Mouse (Mus musculus): ENCODE results near the gene Lrrc38. TPM values are rescaled to one million over a fixed set of nuclear protein-coding genes. Genes with fewer than 3 reads are reported as not detected.

The Lrrc38 gene
- polyA plus RNA-seq, 1 experiment from 2014 or later = 0.11 TPM

DNA sequence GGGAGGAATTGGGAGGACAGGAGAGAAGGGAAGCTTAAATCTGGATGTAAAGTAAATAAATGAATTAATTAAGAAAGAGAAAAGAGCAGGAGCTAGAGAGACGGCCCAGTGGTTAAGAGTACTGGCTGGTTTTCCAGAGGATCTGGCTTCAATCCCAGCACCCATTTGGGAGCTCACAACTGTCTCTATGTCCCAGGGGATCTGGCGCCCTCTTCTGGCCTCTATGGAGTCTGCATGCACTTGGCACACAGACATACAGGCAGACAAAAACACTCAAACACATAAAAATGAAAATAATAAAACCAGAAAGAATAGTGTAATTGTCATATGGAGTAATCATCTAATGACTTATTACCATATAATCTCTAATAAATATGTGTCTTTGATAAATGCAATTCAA is 38.2 kb upstream of the Lrrc38 start:
- peak; percentile 32 for DNase-seq (ENCODE audit: low spot score)
- Histone ChIP-seq H3K4me1 (ENCODE audit: control insufficient read depth, insufficient read depth, low read length) (no peaks in the 10 kb centered on the region), H3K4me3 (ENCODE audit: low read depth, low read length) (no peak overlapping the region), H3K9ac (replicated peaks; ENCODE audit: low read length) (no peak overlapping the region), H3K9me3 (replicated peaks; ENCODE audit: control insufficient read depth, low read length) (no peaks in the 10 kb centered on the region), H3K4me2 (ENCODE audit: low read depth, low read length) (no peak overlapping the region), H3K36me3 (replicated peaks; ENCODE audit: control insufficient read depth, insufficient read depth, low read depth, low read length) (no peaks in the 10 kb centered on the region), H3K27me3 (ENCODE audit: control insufficient read depth, insufficient read depth, low read length) (no peaks in the 10 kb centered on the region), H3K27ac (replicated peaks; ENCODE audit: low read depth, low read length) (no peak overlapping the region)
- ATAC-seq (replicated peaks; ENCODE audit: insufficient number of reproducible peaks, low FRiP score, low TSS enrichment, low read depth) = no peak
- 44% methylated on average over 2 of the region's 2 CpGs for WGBS

DNA sequence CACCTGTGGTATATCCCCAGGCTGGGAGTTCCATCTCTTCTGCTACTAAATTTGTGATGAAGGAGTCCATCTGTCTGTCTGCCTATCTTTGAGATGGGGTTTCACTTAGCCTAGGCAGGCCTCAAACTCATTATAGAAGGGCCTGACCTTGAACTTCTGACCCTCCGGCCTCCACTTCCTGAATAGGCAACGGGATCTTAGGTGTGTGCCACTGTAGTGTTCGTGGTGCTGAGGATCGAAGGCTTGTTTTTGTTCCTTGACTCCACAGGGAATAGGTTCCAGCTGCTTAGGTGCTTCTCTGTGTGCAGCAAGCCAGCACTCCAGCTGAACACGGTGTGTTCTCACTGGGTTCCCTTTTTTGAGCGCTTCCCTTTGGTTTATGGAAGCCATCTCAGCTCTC is 36.3 kb upstream of the Lrrc38 start:
- Histone ChIP-seq H3K9ac (replicated peaks; ENCODE audit: low read length) (no peak overlapping the region), H3K4me3 (ENCODE audit: low read depth, low read length) (no peak overlapping the region), H3K4me2 (ENCODE audit: low read depth, low read length) (no peak overlapping the region), H3K36me3 (replicated peaks; ENCODE audit: control insufficient read depth, insufficient read depth, low read depth, low read length) (no peaks in the 10 kb centered on the region), H3K4me1 (ENCODE audit: control insufficient read depth, insufficient read depth, low read length) (no peaks in the 10 kb centered on the region), H3K9me3 (replicated peaks; ENCODE audit: control insufficient read depth, low read length) (no peaks in the 10 kb centered on the region), H3K27ac (replicated peaks; ENCODE audit: low read depth, low read length) (no peak overlapping the region), H3K27me3 (ENCODE audit: control insufficient read depth, insufficient read depth, low read length) (no peaks in the 10 kb centered on the region)
- 69% methylated on average over 6 of the region's 6 CpGs for WGBS
- ATAC-seq (replicated peaks; ENCODE audit: insufficient number of reproducible peaks, low FRiP score, low TSS enrichment, low read depth) (no peak), DNase-seq (ENCODE audit: low spot score) (no peak)

DNA sequence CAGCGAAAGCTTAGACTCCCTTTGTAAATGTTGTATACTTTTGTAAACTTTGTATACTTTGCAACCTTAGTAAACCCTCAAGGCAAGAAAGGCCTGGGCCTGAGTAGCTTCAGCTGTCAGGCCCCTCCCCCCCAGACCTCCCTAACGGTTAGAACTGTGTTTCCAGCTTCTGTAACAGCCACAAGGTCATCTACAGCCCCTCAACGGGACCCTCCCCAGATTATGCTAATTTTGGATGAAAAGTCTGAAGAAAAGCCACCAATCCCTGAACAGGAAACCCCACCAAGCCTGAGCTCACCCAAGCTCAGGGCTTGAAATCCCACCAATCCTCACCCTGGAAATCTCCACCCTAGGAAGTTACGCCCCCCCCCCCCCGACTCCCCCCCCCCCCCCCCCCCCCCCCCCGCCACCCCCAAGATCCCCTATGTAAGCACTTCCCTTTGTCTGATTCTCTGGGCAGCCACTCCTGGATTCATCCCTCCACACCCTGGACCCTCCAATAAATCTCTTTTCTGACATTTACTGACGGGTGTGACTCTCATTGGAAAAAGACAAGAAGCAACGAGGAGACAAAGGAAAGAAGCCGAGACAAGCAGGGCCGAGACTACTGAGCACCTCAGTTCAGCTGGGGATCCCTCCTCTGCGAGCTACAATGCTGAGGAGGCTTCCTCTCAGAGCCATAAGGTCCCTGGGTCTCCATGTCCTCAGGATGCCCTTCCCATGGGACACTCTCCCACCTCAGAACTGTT is 25.2 kb upstream of the Lrrc38 start:
- Histone ChIP-seq H3K4me2 (ENCODE audit: low read depth, low read length) (no peak overlapping the region), H3K4me1 (ENCODE audit: control insufficient read depth, insufficient read depth, low read length) (no peaks in the 10 kb centered on the region), H3K4me3 (ENCODE audit: low read depth, low read length) (no peak overlapping the region), H3K27ac (replicated peaks; ENCODE audit: low read depth, low read length) (no peak overlapping the region), H3K36me3 (replicated peaks; ENCODE audit: control insufficient read depth, insufficient read depth, low read depth, low read length) (no peaks in the 10 kb centered on the region), H3K9ac (replicated peaks; ENCODE audit: low read length) (no peak overlapping the region), H3K9me3 (replicated peaks; ENCODE audit: control insufficient read depth, low read length) (no peaks in the 10 kb centered on the region), H3K27me3 (ENCODE audit: control insufficient read depth, insufficient read depth, low read length) (no peaks in the 10 kb centered on the region)
- DNase-seq (ENCODE audit: low spot score) = peak; percentile 45
- WGBS = 19% methylated on average over 9 of the region's 11 CpGs
- ATAC-seq (replicated peaks; ENCODE audit: insufficient number of reproducible peaks, low FRiP score, low TSS enrichment, low read depth) = peak; percentile 61; the same call in 1 of the 2 replicates

DNA sequence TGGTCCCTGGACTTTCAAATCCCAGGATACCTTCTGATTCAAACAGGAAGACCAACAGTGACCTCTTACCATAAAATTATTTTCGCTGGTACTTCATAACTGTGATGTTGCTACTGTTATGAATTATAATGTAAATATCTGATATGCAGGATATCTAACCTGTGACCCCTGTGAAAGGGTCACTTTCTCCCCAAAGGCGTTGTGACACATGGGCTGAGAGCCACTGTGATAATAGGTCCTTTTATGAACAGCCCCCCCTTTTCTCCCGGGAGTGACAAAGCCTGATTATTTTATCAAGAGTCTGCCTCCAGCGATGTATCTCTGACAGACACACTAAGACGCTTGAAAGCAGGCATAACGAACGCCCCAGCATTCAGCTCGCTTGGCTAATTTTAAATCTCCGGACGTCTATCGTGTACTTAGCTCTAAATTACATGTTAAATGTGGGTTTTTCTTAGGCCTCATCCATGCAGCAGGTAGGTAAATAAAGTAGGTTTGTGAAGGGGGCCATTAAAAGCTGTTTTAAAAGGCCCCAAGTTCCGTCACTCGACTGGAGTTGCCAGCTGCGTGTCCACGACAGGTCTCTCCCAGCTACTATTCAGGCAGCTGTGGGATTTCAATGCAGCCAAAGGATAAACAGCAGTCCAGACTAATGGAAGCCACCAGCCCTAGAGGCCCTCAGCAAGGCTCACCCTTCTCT is 24.5 kb upstream of the Lrrc38 start:
- Histone ChIP-seq H3K4me1 (ENCODE audit: control insufficient read depth, insufficient read depth, low read length) (no peaks in the 10 kb centered on the region), H3K9me3 (replicated peaks; ENCODE audit: control insufficient read depth, low read length) (no peaks in the 10 kb centered on the region), H3K9ac (replicated peaks; ENCODE audit: low read length) (peak overlapping the region; percentile 47), H3K36me3 (replicated peaks; ENCODE audit: control insufficient read depth, insufficient read depth, low read depth, low read length) (no peaks in the 10 kb centered on the region), H3K4me3 (ENCODE audit: low read depth, low read length) (peak overlapping the region; percentile 10; the same call in 1 of the 2 replicates), H3K27me3 (ENCODE audit: control insufficient read depth, insufficient read depth, low read length) (no peaks in the 10 kb centered on the region), H3K27ac (replicated peaks; ENCODE audit: low read depth, low read length) (no peak overlapping the region), H3K4me2 (ENCODE audit: low read depth, low read length) (peak overlapping the region; percentile 34)
- ATAC-seq (replicated peaks; ENCODE audit: insufficient number of reproducible peaks, low FRiP score, low TSS enrichment, low read depth) = no peak
- DNase-seq (ENCODE audit: low spot score) = peak; percentile 37
- WGBS = 17% methylated on average over 15 of the region's 15 CpGs

DNA sequence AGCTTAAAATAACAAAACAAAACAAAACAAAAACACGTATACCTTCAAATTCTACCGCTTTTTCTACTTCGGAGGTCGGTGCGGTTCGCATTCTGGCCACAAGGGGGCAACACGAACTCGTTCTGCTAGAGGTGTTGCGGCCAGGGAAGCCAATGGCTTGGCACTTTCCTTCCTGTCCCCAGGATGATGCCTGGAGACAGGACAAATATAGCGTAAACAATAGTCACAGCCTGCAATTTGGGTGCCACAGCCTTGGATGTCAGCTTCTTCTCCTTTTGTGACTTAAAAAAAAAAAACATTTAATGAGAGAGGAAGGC is 24.0 kb upstream of the Lrrc38 start:
- H3K27me3 ChIP-seq (ENCODE audit: control insufficient read depth, insufficient read depth, low read length) = no peaks in the 10 kb centered on the region
- H3K36me3 ChIP-seq (replicated peaks; ENCODE audit: control insufficient read depth, insufficient read depth, low read depth, low read length) = no peaks in the 10 kb centered on the region
- H3K9me3 ChIP-seq (replicated peaks; ENCODE audit: control insufficient read depth, low read length) = no peaks in the 10 kb centered on the region
- peak; percentile 90 for DNase-seq (ENCODE audit: low spot score)
- peak overlapping the region; percentile 10; the same call in 1 of the 2 replicates for H3K4me3 ChIP-seq (ENCODE audit: low read depth, low read length)
- 2% methylated on average over 10 of the region's 10 CpGs for WGBS
- peak overlapping the region; percentile 47; the same call in 1 of the 2 replicates for H3K9ac ChIP-seq (replicated peaks; ENCODE audit: low read length)
- H3K4me2 ChIP-seq (ENCODE audit: low read depth, low read length) = peak overlapping the region; percentile 34
- no peak for ATAC-seq (replicated peaks; ENCODE audit: insufficient number of reproducible peaks, low FRiP score, low TSS enrichment, low read depth)
- no peak overlapping the region for H3K27ac ChIP-seq (replicated peaks; ENCODE audit: low read depth, low read length)
- H3K4me1 ChIP-seq (ENCODE audit: control insufficient read depth, insufficient read depth, low read length) = no peaks in the 10 kb centered on the region; the same call in 1 of the 2 replicates

DNA sequence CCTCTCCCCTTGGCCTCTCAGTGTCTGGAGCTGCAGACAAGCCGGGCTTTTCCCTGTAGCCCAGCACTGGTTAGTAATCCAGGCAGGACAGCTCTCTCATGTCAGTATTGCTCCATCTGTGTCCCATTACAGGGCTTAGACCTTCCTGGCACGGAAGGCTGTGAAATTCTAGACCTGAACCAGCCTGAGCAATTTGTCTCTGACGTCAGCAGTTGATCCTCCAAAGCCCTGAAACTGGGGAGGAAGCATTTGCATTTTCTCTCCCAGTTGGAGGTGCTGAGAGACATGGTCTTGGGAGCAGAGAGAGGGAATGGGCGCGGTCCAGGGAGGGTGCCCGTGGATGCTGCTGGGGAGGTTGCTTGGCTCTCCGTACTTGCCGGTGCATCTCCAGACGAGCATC is 19.0 kb upstream of the Lrrc38 start:
- DNase-seq (ENCODE audit: low spot score) = peak; percentile 94
- no peaks in the 10 kb centered on the region for H3K27me3 ChIP-seq (ENCODE audit: control insufficient read depth, insufficient read depth, low read length)
- 0 out of 2 replicates have a peak overlapping the region, but pooled peaks have one; percentile 5 for H3K4me2 ChIP-seq (ENCODE audit: low read depth, low read length)
- no peak overlapping the region for H3K9ac ChIP-seq (replicated peaks; ENCODE audit: low read length)
- H3K27ac ChIP-seq (replicated peaks; ENCODE audit: low read depth, low read length) = peak overlapping the region; percentile 64; the same call in 1 of the 2 replicates
- WGBS = 18% methylated on average over 9 of the region's 9 CpGs
- H3K4me1 ChIP-seq (ENCODE audit: control insufficient read depth, insufficient read depth, low read length) = no peaks in the 10 kb centered on the region; the same call in 1 of the 2 replicates
- H3K4me3 ChIP-seq (ENCODE audit: low read depth, low read length) = no peak overlapping the region
- H3K9me3 ChIP-seq (replicated peaks; ENCODE audit: control insufficient read depth, low read length) = no peaks in the 10 kb centered on the region
- peak; percentile 86 for ATAC-seq (replicated peaks; ENCODE audit: insufficient number of reproducible peaks, low FRiP score, low TSS enrichment, low read depth)
- no peaks in the 10 kb centered on the region for H3K36me3 ChIP-seq (replicated peaks; ENCODE audit: control insufficient read depth, insufficient read depth, low read depth, low read length)

DNA sequence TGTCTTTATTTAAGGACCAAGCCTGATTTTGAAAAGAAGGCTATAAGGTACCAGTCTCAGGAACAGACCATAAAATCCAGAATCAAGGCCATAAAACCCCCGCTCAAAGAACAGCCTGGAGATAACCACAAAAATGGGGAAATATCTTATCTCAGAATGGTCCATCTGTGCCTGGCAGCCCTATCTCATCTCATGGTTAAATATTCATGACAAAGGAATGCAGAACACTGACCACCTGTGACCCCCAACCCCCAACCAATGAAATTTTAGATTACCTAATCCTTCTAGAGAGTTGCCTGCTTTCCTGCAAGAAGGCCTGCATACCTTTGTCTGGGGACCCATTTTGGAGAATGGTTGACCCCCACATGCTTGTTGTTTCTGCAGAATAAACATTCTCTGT is 17.8 kb upstream of the Lrrc38 start:
- DNase-seq (ENCODE audit: low spot score) = no peak
- ATAC-seq (replicated peaks; ENCODE audit: insufficient number of reproducible peaks, low FRiP score, low TSS enrichment, low read depth) = no peak
- whole genome bisulfite sequencing = 88% methylated on average over 1 of the region's 1 CpGs
- H3K4me3 ChIP-seq (ENCODE audit: low read depth, low read length) = no peak overlapping the region
- H3K36me3 ChIP-seq (replicated peaks; ENCODE audit: control insufficient read depth, insufficient read depth, low read depth, low read length) = no peaks in the 10 kb centered on the region
- H3K27ac ChIP-seq (replicated peaks; ENCODE audit: low read depth, low read length) = no peak overlapping the region
- H3K9me3 ChIP-seq (replicated peaks; ENCODE audit: control insufficient read depth, low read length) = no peaks in the 10 kb centered on the region
- no peaks in the 10 kb centered on the region; the same call in 1 of the 2 replicates for H3K4me1 ChIP-seq (ENCODE audit: control insufficient read depth, insufficient read depth, low read length)
- H3K4me2 ChIP-seq (ENCODE audit: low read depth, low read length) = no peak overlapping the region
- H3K9ac ChIP-seq (replicated peaks; ENCODE audit: low read length) = no peak overlapping the region
- H3K27me3 ChIP-seq (ENCODE audit: control insufficient read depth, insufficient read depth, low read length) = no peaks in the 10 kb centered on the region

DNA sequence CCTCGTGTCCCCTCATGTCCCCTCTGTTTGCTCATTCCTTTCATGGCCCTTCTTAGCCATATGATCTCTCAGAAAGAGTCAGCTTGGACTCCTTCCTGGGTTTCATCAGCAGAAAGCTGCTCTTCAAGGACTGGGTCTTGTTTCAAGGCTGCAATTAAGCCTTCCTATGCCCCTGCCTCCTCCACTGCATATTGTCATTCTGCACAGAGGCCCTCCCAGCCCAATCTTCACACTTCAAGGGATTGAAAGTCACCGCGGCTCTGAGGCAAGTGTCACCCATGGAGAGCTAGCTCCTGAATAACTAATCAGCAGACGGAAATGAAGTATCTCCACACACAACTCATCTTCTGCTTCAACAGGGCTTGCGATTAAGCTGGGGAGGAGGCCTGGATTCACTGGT is 15.4 kb upstream of the Lrrc38 start:
- Histone ChIP-seq H3K27ac (replicated peaks; ENCODE audit: low read depth, low read length) (no peak overlapping the region), H3K36me3 (replicated peaks; ENCODE audit: control insufficient read depth, insufficient read depth, low read depth, low read length) (no peaks in the 10 kb centered on the region), H3K4me2 (ENCODE audit: low read depth, low read length) (no peak overlapping the region), H3K4me1 (ENCODE audit: control insufficient read depth, insufficient read depth, low read length) (no peaks in the 10 kb centered on the region; the same call in 1 of the 2 replicates), H3K27me3 (ENCODE audit: control insufficient read depth, insufficient read depth, low read length) (no peaks in the 10 kb centered on the region), H3K9ac (replicated peaks; ENCODE audit: low read length) (no peak overlapping the region), H3K9me3 (replicated peaks; ENCODE audit: control insufficient read depth, low read length) (no peaks in the 10 kb centered on the region), H3K4me3 (ENCODE audit: low read depth, low read length) (no peak overlapping the region)
- 59% methylated on average over 5 of the region's 5 CpGs for WGBS
- ATAC-seq (replicated peaks; ENCODE audit: insufficient number of reproducible peaks, low FRiP score, low TSS enrichment, low read depth) = no peak
- no peak for DNase-seq (ENCODE audit: low spot score)

Data from embryonic facial prominence, embryonic 11.5 days (tissue).